10 mouse cellular contexts compared by ENCODE assay signal in genomic region chr2:132689188-132689568, GRCm38 (mm10). TPM values are rescaled to one million over a fixed set of nuclear protein-coding genes. Genes with fewer than 3 reads are reported as not detected.
DNase-seq lines count a peak whose midpoint lies in the region; ATAC-seq and TF ChIP-seq lines count a peak whose summit lies in the region.
"Had no signal": no experiment of that assay in that cellular context is flagged by ENCODE, and none has a peak within 500 bp of the region (broad histone marks: within the 10 kb centered on the region; RNA-seq: fewer than 3 reads in every experiment).

No protein-coding gene starts in this region.

- TF ChIP-seq POLR2A in small intestine, adult 2 months (IDR thresholded peaks at IDR 0.05; ENCODE audit: low read depth, low read length) = no peak

- peaks cover 27% of the 10 kb centered on the region for H3K4me1 ChIP-seq in forebrain, embryonic 15.5 days
- peaks cover 6% of the 10 kb centered on the region for H3K4me1 ChIP-seq in forebrain, embryonic 10.5 days
- H3K4me1 ChIP-seq in midbrain, embryonic 13.5 days (replicated peaks) = peaks cover 15% of the 10 kb centered on the region
- H3K4me1 ChIP-seq in midbrain, embryonic 11.5 days (ENCODE audit: control insufficient read depth, insufficient read depth, low read length) = no peaks in the 10 kb centered on the region; the same call in 1 of the 2 replicates
- H3K4me1 ChIP-seq in small intestine, adult 2 months (ENCODE audit: control insufficient read depth, insufficient read depth, insufficient read length, low read length) = peaks cover 14% of the 10 kb centered on the region

- ATAC-seq in forebrain, embryonic 15.5 days (replicated peaks) = no peak
- ATAC-seq in midbrain, embryonic 13.5 days = no peak
- no peak for ATAC-seq in midbrain, embryonic 11.5 days (ENCODE audit: low FRiP score)
- ATAC-seq in hematopoietic stem cell, adult 5-6 weeks (replicated peaks in 1 of 2; ENCODE audit: insufficient read depth in 1 of 2, low FRiP score in 2 of 2, low TSS enrichment in 1 of 2, low read depth in 1 of 2, poor library complexity in 2 of 2, severe bottlenecking in 2 of 2) = peak; percentile 42 to 44; a peak in 3 of 4 replicates

- no peak overlapping the region for H3K9ac ChIP-seq in forebrain, embryonic 15.5 days (replicated peaks)
- peak overlapping the region; percentile 10; the same call in 1 of the 2 replicates for H3K9ac ChIP-seq in midbrain, embryonic 13.5 days (replicated peaks)
- no peak overlapping the region for H3K9ac ChIP-seq in midbrain, embryonic 11.5 days (ENCODE audit: low read length)
- H3K9ac ChIP-seq: kidney, embryonic 15.5 days had no signal

- DNase-seq in forebrain, embryonic 10.5 days (ENCODE audit: extremely low spot score, low spot score) = no peak
- DNase-seq in midbrain, embryonic 11.5 days (ENCODE audit: low spot score, missing footprints) = no peak
- no peak for DNase-seq in gastrocnemius, postnatal 36 days
- no peak for DNase-seq in lung, postnatal 10 days

- 54% methylated on average over 4 of the region's 4 CpGs for WGBS in forebrain, embryonic 15.5 days
- WGBS in forebrain, embryonic 10.5 days = 79% methylated on average over 4 of the region's 4 CpGs
- 76% methylated on average over 4 of the region's 4 CpGs for WGBS in midbrain, embryonic 13.5 days
- WGBS in midbrain, embryonic 11.5 days = 89% methylated on average over 4 of the region's 4 CpGs
- WGBS in small intestine, adult 2 months = 47% methylated on average over 4 of the region's 4 CpGs

- intact Hi-C loops in gastrocnemius, postnatal 36 days (cut with DNase I) = loop anchor here (1.0 to 5.0 kb wide), 2 partner anchors 47 to 113 kb away; no protein-coding TSS in a partner anchor

- TF ChIP-seq CTCF in small intestine, adult 2 months (IDR thresholded peaks at IDR 0.05; ENCODE audit: extremely low read depth, insufficient read length, insufficient replicate concordance, low read depth, low read length) = no peak

- H3K9me3 ChIP-seq in forebrain, embryonic 15.5 days = no peaks in the 10 kb centered on the region
- H3K9me3 ChIP-seq in forebrain, embryonic 10.5 days = no peaks in the 10 kb centered on the region
- H3K9me3 ChIP-seq in midbrain, embryonic 13.5 days = no peaks in the 10 kb centered on the region
- no peaks in the 10 kb centered on the region for H3K9me3 ChIP-seq in midbrain, embryonic 11.5 days (ENCODE audit: control insufficient read depth, low read length)
- H3K9me3 ChIP-seq: kidney, embryonic 15.5 days had no signal

- H3K27ac ChIP-seq in forebrain, embryonic 15.5 days (replicated peaks) = peak overlapping the region; percentile 41; the same call in 1 of the 2 replicates
- H3K27ac ChIP-seq in forebrain, embryonic 10.5 days = no peak overlapping the region
- no peak overlapping the region for H3K27ac ChIP-seq in midbrain, embryonic 13.5 days
- H3K27ac ChIP-seq in midbrain, embryonic 11.5 days (ENCODE audit: low read depth, low read length) = no peak overlapping the region
- peak overlapping the region; percentile 32 for H3K27ac ChIP-seq in small intestine, adult 2 months (ENCODE audit: insufficient read depth, low read depth, low read length)
- H3K27ac ChIP-seq: kidney, embryonic 15.5 days had no signal

- no peak overlapping the region for H3K4me2 ChIP-seq in forebrain, embryonic 15.5 days (replicated peaks)
- H3K4me2 ChIP-seq in midbrain, embryonic 13.5 days (replicated peaks) = no peak overlapping the region
- no peak overlapping the region for H3K4me2 ChIP-seq in midbrain, embryonic 11.5 days
- H3K4me2 ChIP-seq: kidney, embryonic 15.5 days had no signal

- no peaks in the 10 kb centered on the region for H3K27me3 ChIP-seq in forebrain, embryonic 15.5 days
- H3K27me3 ChIP-seq in forebrain, embryonic 10.5 days (ENCODE audit: poor library complexity, severe bottlenecking) = no peaks in the 10 kb centered on the region
- H3K27me3 ChIP-seq in midbrain, embryonic 13.5 days = no peaks in the 10 kb centered on the region
- no peaks in the 10 kb centered on the region for H3K27me3 ChIP-seq in midbrain, embryonic 11.5 days (ENCODE audit: control insufficient read depth, insufficient read depth, low read length)
- H3K27me3 ChIP-seq in small intestine, adult 2 months (ENCODE audit: control insufficient read depth, insufficient read depth, low read length) = no peaks in the 10 kb centered on the region
- H3K27me3 ChIP-seq: kidney, embryonic 15.5 days had no signal

- no peak overlapping the region for H3K4me3 ChIP-seq in forebrain, embryonic 15.5 days
- no peak overlapping the region for H3K4me3 ChIP-seq in forebrain, embryonic 10.5 days
- no peak overlapping the region for H3K4me3 ChIP-seq in midbrain, embryonic 13.5 days (replicated peaks)
- H3K4me3 ChIP-seq in midbrain, embryonic 11.5 days (ENCODE audit: low read depth, low read length) = no peak overlapping the region
- no peak overlapping the region for H3K4me3 ChIP-seq in small intestine, adult 2 months (ENCODE audit: low read depth, low read length)
- H3K4me3 ChIP-seq: kidney, embryonic 15.5 days; myocyte had no signal

- H3K36me3 ChIP-seq in forebrain, embryonic 15.5 days = 0 out of 2 replicates have a peak, but pooled peaks cover 3% of the 10 kb centered on the region
- no peaks in the 10 kb centered on the region for H3K36me3 ChIP-seq in forebrain, embryonic 10.5 days (replicated peaks)
- H3K36me3 ChIP-seq in midbrain, embryonic 13.5 days = peaks cover 6% of the 10 kb centered on the region; the same call in 1 of the 2 replicates
- no peaks in the 10 kb centered on the region for H3K36me3 ChIP-seq in midbrain, embryonic 11.5 days (ENCODE audit: control insufficient read depth, insufficient read depth, low read length)
- H3K36me3 ChIP-seq in small intestine, adult 2 months (ENCODE audit: control insufficient read depth, insufficient read depth, low read length) = peaks cover 1% of the 10 kb centered on the region; the same call in 1 of the 2 replicates

RNA-seq across cellular contexts. Expression of gene Shld1, which starts 2.4 kb away (rescaled TPM):
- polyA plus RNA-seq in forebrain, embryonic 15.5 days (2015; fragmentation: Nextera tagmentation; extraction: Ambion mirVana) = 22.1 and 24.6 TPM in 2 replicates
- 15.1 and 16.0 TPM in 2 replicates for polyA plus RNA-seq in forebrain, embryonic 10.5 days (2016; fragmentation: Nextera tagmentation; extraction: Ambion mirVana)
- 22.2 and 23.5 TPM in 2 replicates for polyA plus RNA-seq in midbrain, embryonic 13.5 days (2015; fragmentation: Nextera tagmentation; extraction: Ambion mirVana)
- 17.9 and 20.5 TPM in 2 replicates for polyA plus RNA-seq in midbrain, embryonic 11.5 days (2014; fragmentation: Nextera tagmentation; extraction: Ambion mirVana)
- total RNA-seq in hematopoietic stem cell, adult 5-6 weeks (2017) = 3.7 and 5.8 TPM in 2 replicates
- 4.6 and 8.9 TPM in 2 replicates for polyA plus RNA-seq in small intestine, adult 2 months (2012; rRNA removed)
- 1 to 10 TPM; 4.2 to 4.6 TPM for total RNA-seq in gastrocnemius, postnatal 36 days (2021)

Comparison
In these comparisons a context has a peak if more than half of its experiments do, and no peak if none do; other contexts are left out.
1. H3K27ac ChIP-seq: peak in forebrain, embryonic 15.5 days (single experiment) and small intestine, adult 2 months (single experiment); none in forebrain, embryonic 10.5 days (single experiment), midbrain, embryonic 13.5 days (single experiment) and midbrain, embryonic 11.5 days (single experiment).
2. ATAC-seq: peak in hematopoietic stem cell, adult 5-6 weeks (2 of 2); none in forebrain, embryonic 15.5 days (single experiment), midbrain, embryonic 13.5 days (single experiment) and midbrain, embryonic 11.5 days (single experiment).